Mouse (Mus musculus) thymus, postnatal 10 days (tissue): ENCODE results near the gene Tmem240.
A peak's percentile ranks its signal among the peaks of the same experiment; 100 is the strongest.
"Not testable (repeated sequence)": the region's sequence is repeated elsewhere in the genome, so short reads cannot be mapped to it uniquely, and the experiment has no call there.

Experiments used
- DNase-seq, 2 experiments: peaks; one replicate each; pipeline ENCODE4 v3.0.0; 2021; ENCODE audit warnings: low spot score in 2 of 2

The Tmem240 gene

GRCm38 (mm10) chr4:155770626-155771025 is 36.0 kb downstream of the Tmem240 start:
- no peak for DNase-seq

GRCm38 (mm10) chr4:155771706-155772105 is 37.1 kb downstream of the Tmem240 start:
- DNase-seq = no peak

- DNase-seq = no peak
These were observed 38.2 kb downstream of the Tmem240 start for GRCm38 (mm10) chr4:155772786-155773185.

- DNase-seq = no peak
These were observed 38.9 kb downstream of the Tmem240 start for GRCm38 (mm10) chr4:155773335-155774078.

DNA sequence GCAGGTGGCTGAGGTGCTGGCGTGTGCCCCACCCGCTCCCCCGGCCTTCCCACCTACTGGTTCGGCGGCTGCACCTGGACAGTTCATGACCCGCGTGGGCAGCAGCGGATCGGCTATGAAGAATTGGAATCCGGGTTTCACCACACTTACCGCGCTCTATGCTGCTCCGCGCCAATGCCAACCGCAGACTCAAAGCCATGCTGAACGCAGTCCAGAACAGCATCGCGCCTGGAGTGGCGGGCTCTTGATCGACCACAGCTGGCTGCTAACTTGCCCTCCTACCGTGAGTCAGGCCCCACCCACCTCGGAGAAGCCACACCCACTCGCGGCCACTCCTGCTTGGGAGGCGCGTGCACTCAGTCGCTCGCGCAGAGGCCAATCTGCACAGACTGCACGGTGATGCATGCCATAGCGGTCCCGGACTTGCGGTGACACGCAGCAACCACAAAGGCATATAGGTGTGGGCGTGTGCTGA is 39.7 kb downstream of the Tmem240 start, which contains the start of gene Vwa1:
TSS of gene Vwa1 (minus strand) at position 419 of the 475 bp plus-strand sequence.
- DNase-seq = peak; percentile 75 to 84

DNA sequence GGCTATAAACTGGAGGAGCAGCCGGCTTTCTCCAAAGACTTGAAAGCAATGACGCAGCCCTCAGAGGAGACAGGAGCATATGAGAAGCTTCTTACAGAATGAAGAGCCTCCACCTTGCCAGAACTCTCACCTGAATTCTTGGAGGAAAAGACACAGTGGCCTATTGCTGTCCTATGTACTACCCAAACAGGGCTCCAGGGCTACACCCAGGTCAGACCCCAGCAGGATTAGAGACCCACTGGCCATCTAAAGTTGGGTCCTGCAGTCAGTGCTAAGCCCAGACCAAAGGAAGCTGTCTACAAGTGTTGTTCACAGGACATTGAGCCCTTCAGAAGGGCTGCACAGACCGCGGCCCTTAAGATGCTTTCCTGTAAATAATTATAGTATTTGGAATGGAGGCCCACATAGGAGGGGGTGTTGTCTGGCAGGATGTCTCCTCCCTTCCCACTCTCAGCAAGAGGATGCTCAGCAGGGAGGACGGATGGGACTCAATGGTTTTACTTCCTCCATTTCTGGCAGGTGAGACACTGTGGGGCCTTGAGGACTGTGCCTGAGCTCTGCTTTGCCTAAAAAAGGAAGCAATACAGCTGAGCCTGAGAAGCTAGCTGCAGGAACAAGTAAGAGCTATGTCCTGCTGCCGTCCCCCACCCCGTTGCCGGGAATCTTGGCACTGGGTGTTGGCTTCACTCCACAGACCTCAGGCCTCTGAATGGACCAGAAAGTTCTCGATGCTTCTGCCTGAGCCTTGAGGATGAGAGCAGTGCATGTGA is 40.6 kb downstream of the Tmem240 start:
- DNase-seq = no peak

DNA sequence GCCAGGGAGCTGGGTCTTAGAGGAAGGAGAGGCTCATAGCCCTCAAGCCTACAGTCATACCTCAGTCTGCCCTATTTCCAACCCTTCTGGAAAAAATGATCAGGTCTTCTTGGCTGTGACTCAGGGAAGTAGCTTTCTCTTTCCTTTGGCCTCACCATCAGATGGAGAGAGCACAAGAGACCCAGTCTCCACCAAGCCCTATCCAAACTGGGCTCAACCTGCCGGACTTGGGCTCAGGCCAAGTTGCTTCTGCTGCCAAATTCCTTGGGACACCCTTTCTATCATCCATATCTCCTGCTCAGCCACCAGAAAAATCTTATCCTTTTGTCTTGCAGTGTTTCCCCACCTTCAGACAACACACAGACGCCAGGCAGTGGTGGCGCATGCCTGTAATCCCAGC is 41.3 kb downstream of the Tmem240 start:
- no peak for DNase-seq

DNA sequence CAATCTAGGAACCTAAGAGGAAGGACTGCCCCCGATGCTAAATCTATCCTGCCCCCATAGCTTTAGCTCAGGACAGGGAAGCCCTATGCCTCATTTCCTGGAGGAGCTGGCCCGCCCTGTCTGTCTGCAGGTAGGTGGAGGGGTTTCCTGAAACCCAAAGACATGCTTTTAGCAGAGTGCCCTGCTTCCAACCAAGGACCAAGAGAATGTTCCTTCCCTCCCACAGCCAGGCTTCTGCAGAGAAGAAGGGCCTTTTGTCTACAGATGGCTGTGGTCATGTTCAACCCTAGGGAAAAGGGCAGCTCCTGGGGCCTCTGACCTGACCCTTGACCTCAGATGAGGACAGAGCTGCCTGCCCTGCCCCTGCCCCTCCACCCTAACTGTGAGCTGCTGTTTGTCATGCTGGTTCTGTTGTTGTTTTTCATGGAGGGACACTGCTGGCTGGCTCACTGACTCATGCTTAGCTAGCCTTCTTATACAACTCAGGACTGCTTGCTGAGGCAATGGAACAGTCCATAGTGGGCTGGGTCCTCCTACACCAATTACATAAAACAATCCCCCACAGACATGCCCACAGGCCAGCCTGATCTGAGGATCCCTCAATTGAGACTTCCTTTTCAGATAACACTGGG is 42.2 kb downstream of the Tmem240 start:
- DNase-seq = no peak

- DNase-seq = no peak
These were observed 43.2 kb downstream of the Tmem240 start for GRCm38 (mm10) chr4:155777816-155778215.

DNA sequence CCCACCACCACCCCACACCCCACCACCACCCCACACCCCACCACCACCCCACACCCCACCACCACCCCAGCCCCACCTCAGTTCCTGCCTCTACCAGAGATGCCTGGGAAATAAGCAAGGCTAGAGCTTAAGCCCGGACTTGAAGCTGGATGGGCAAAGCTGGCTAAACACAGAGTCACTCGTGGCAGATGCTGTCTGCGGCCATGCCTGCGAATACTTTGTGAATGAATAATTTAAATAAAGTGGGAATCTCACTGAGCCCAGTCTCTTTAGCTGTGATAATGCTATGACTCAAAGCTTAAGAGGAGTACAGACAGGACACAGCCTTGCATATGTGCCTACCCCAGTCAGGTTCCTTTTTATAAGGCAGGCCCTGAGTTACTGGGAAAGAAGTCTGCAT is 44.9 kb downstream of the Tmem240 start:
- no peak for DNase-seq

DNA sequence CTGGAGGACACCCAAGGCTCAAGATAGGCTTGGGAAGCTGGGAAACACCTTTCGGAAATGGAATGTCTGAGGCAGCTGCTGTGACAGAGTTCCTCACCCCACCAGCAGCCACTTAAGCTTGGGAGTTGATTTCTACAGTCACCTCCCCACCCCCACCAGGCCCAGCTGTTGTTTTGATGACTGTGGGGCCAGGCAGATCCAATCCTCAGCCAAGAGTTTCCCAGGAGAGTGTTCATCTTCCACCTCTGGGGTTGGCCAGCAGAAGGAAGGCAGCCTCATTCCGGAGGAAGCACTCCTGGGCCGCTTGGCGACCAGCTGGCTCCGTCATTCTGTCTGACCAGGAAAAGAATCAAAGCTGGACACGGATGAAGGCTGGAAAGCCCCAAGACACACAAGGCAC is 46.3 kb downstream of the Tmem240 start:
- no peak for DNase-seq

DNA sequence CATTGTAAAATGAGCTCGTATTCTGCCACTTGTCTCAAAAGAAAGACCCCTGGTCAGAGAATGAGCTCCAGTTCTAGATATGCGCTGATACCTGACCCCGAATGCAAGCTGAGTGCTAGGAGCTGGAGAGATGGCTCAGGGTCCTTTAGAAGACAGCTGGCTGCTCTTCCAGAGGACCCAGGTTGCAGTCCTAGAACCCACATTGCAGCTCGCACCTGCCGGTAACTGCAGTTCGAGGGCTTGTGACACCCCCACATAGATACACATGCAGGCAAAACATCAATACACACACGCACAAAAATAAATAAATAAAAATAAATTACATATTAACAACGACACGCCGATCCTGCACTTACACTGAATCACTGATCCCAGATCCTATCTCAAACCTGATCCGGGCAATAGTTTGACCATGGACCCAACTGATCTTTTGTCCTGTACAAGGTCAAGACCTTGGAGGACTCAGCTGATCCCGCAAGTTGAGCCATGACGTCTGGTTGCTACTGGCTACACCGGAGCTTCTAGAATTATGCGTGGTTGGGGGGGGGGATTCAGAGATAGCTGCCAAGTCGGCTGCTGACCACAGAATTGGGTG is 49.0 kb downstream of the Tmem240 start:
- DNase-seq = no peak

- DNase-seq = peak; percentile 38 to 66
These were observed 49.6 kb downstream of the Tmem240 start for GRCm38 (mm10) chr4:155784081-155784701.

GRCm38 (mm10) chr4:155785246-155785645 is 50.6 kb downstream of the Tmem240 start:
- no peak for DNase-seq

DNA sequence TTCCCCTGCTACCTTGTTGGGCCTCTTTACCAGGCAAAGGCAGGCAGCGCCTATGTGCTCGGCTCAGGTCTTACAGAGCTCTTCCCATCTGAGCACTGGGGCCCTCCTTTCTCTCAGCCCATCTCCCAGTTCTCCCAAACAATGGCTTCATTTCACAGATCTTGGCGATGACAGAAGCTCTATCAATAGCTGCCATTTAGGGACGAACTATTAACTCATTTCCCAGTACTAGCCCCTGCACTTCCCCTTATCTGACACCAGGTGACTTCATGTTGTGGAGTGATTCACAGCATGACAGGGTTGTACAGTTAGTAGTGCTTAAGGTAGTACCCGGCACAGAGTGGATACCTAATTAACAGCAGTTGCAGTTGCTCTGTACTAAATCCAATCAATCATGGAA is 51.2 kb downstream of the Tmem240 start, which contains the start of gene Tmem88b:
TSS of gene Tmem88b (minus strand) at position 56 of the 400 bp plus-strand sequence.
- no peak for DNase-seq

DNA sequence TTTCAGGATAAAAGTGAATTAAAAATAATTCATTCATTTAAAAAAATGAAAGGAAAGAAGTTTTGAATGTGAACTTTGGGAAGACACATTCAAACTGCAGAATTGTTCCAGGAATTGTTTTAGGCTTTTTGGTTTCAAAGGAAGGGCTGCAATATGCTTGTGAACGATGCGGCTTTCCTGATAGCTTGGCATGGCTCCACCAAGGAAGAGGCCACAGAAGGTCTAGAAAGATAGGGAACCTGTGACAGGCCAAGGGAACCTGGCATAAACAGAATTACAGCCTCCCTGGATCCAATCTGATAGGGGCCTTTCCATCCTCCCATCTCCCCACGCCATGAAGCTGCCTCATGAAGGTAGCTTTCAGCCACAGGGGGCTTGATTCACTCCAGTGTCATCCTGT is 53.7 kb downstream of the Tmem240 start:
- DNase-seq = no peak

GRCm38 (mm10) chr4:155788833-155789232 is 54.2 kb downstream of the Tmem240 start:
- not testable (repeated sequence) for DNase-seq

GRCm38 (mm10) chr4:155790021-155790489 is 55.5 kb downstream of the Tmem240 start, which contains the start of gene Ankrd65:
Gene Ankrd65 (plus strand): TSS chr4:155790439.
- no peak for DNase-seq
